Mouse (Mus musculus) cortical plate, adult 2 months (tissue): ENCODE data around the gene Cd4.

Experiments used
- CTCF ChIP-seq: fragments of 200-500 bp; IDR thresholded peaks from 2 replicates; pipeline ENCODE4 v1.5.1; 2011; ENCODE audit warnings: mild to moderate bottlenecking, control low read depth, low read length; ENCODE audit not compliant: insufficient read depth; ENCODE audit errors: extremely low read depth
- POLR2A ChIP-seq: fragments of 200-500 bp; IDR thresholded peaks from 2 replicates; pipeline ENCODE4 v1.6.1; 2011; ENCODE audit warnings: mild to moderate bottlenecking, low read length, control low read depth; ENCODE audit not compliant: insufficient read depth; ENCODE audit errors: extremely low read depth

DNA sequence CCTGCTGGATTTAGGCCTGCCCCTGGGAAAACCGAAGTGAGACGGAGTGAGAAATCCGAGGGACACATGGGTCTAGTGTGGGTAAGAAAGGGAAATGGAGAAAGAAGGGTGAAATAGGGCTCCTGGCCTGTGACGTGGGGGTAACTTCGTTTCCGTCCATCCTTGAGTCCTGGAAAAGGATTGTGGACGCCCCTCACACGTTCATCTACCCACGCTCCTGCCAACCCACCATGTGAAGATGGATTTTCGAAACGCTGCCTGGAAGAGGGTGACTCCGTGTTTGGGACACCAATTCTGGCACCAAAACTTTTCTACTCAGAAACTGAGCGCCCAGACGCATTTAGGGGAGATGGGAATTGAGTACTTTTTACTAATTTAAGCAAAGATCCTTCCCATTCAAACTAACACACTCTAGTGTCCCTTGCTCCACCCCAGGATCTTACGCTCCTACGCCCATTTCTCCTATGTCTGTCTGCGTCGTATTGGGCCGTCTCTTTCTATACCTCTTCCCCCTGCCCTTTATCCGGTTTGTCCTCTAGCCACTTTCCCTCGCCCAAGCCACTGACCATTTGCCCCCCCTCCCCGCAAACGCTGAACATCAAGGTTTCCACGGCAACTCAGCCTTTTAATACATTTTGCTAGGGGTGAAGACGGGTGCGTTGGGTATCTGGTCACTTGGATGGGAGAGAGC lies 30.0 kb downstream of the Cd4 start:
- TF ChIP-seq CTCF (no peak), POLR2A (peak; percentile 49; the same call in 1 of the 2 replicates)
